Mouse (Mus musculus) forebrain, embryonic 15.5 days (tissue): ENCODE results near the gene Asb18. TPM values are rescaled to one million over a fixed set of nuclear protein-coding genes. Genes with fewer than 3 reads are reported as not detected.

ENCODE experiments used
- ATAC-seq: fragments of 200-750 bp; cut with Nextera tagmentation; replicated peaks from 2 replicates; pipeline ENCODE4 v1.8.0; 2017; ENCODE audit warnings: mild to moderate bottlenecking, moderate TSS enrichment, moderate library complexity
- H3K27ac ChIP-seq: fragments of 300-500 bp; sonication (generic); replicated peaks from 2 replicates; pipeline ENCODE4 v1.5.1; 2015; ENCODE audit warnings: mild to moderate bottlenecking, inconsistent platforms
- H3K27me3 ChIP-seq: fragments of 300-500 bp; sonication (generic); 2 replicates; pipeline ENCODE4 v1.6.1; 2015; ENCODE audit warnings: inconsistent platforms
- H3K36me3 ChIP-seq: fragments of 300-500 bp; sonication (generic); 2 replicates; pipeline ENCODE4 v1.6.1; 2015; ENCODE audit warnings: mild to moderate bottlenecking, inconsistent platforms
- H3K4me1 ChIP-seq: fragments of 300-500 bp; sonication (generic); 2 replicates; pipeline ENCODE4 v1.6.1; 2015; ENCODE audit warnings: inconsistent platforms
- H3K4me2 ChIP-seq: fragments of 300-500 bp; sonication (generic); replicated peaks from 2 replicates; pipeline ENCODE4 v1.6.1; 2015; ENCODE audit warnings: mild to moderate bottlenecking, inconsistent platforms
- H3K4me3 ChIP-seq: fragments of 300-500 bp; sonication (generic); 2 replicates; pipeline ENCODE4 v1.5.1; 2015; ENCODE audit warnings: mild to moderate bottlenecking, inconsistent platforms
- H3K9ac ChIP-seq: fragments of 300-500 bp; sonication (generic); replicated peaks from 2 replicates; pipeline ENCODE4 v1.6.1; 2015; ENCODE audit warnings: mild to moderate bottlenecking, inconsistent platforms
- H3K9me3 ChIP-seq: fragments of 300-500 bp; sonication (generic); 2 replicates; pipeline ENCODE4 v1.6.1; 2016; ENCODE audit warnings: inconsistent platforms
- WGBS: fragments of 180-500 bp; shearing (Covaris S2); methylation state at CpG from one replicate; pipeline ENCODE4 v1.1.7; 2015; ENCODE audit warnings: mixed read lengths; 5-methylcytosine and 5-hydroxymethylcytosine counted together
- polyA plus RNA-seq: library from polyadenylated mRNA; unstranded; fragments of >200 nt; fragmentation: Nextera tagmentation; extraction: Ambion mirVana; gene quantifications from 2 replicates; pipeline ENCODE4 v1.2.1, GENCODE M21; 2015

The Asb18 gene
- 0.19 and 0.31 TPM in 2 replicates for polyA plus RNA-seq

GRCm38 (mm10) chr1:90014446-90014845, at the start of gene Asb18:
Asb18 (minus strand) TSS chr1:90014666.
- Histone ChIP-seq H3K9me3 (no peaks in the 10 kb centered on the region), H3K4me2 (no peak within 1 kb of the TSS), H3K4me1 (peaks cover 3% of the 10 kb centered on the region; the same call in 1 of the 2 replicates), H3K9ac (no peak within 1 kb of the TSS), H3K36me3 (no peaks in the 10 kb centered on the region), H3K27me3 (no peaks in the 10 kb centered on the region), H3K4me3 (no peak within 1 kb of the TSS), H3K27ac (no peak within 1 kb of the TSS)
- ATAC-seq: no peak
- 77% methylated on average over 5 of the region's 5 CpGs for WGBS

GRCm38 (mm10) chr1:90060599-90060998, 46.1 kb upstream of the Asb18 start:
- no peaks in the 10 kb centered on the region for H3K4me1 ChIP-seq
- H3K4me2 ChIP-seq: no peak overlapping the region
- no peak overlapping the region for H3K4me3 ChIP-seq
- no peak overlapping the region for H3K27ac ChIP-seq
- no peaks in the 10 kb centered on the region for H3K9me3 ChIP-seq
- H3K36me3 ChIP-seq: no peaks in the 10 kb centered on the region
- ATAC-seq: peak; percentile 57; the same call in 1 of the 2 replicates
- WGBS: 21% methylated on average over 7 of the region's 7 CpGs
- no peak overlapping the region for H3K9ac ChIP-seq
- no peaks in the 10 kb centered on the region for H3K27me3 ChIP-seq

- 65% methylated on average over 3 of the region's 3 CpGs for WGBS
- Histone ChIP-seq H3K4me1 (no peaks in the 10 kb centered on the region), H3K27me3 (no peaks in the 10 kb centered on the region), H3K9ac (no peak overlapping the region), H3K27ac (no peak overlapping the region), H3K4me3 (no peak overlapping the region), H3K4me2 (no peak overlapping the region), H3K36me3 (no peaks in the 10 kb centered on the region), H3K9me3 (no peaks in the 10 kb centered on the region)
- ATAC-seq: no peak
Measured at GRCm38 (mm10) chr1:90060054-90060453, 45.6 kb upstream of the Asb18 start.

- Histone ChIP-seq H3K27ac (no peak overlapping the region), H3K4me1 (peaks cover 6% of the 10 kb centered on the region; the same call in 1 of the 2 replicates), H3K9me3 (no peaks in the 10 kb centered on the region), H3K27me3 (peaks cover 3% of the 10 kb centered on the region; the same call in 1 of the 2 replicates), H3K36me3 (no peaks in the 10 kb centered on the region), H3K9ac (no peak overlapping the region), H3K4me3 (no peak overlapping the region), H3K4me2 (no peak overlapping the region)
- WGBS: 76% methylated on average over 4 of the region's 4 CpGs
- no peak; the same call in 1 of the 2 replicates for ATAC-seq
Measured at GRCm38 (mm10) chr1:90054991-90055390, 40.5 kb upstream of the Asb18 start.

GRCm38 (mm10) chr1:90051347-90051746, 36.9 kb upstream of the Asb18 start:
- Histone ChIP-seq H3K36me3 (no peaks in the 10 kb centered on the region), H3K4me2 (no peak overlapping the region), H3K4me3 (no peak overlapping the region), H3K9me3 (no peaks in the 10 kb centered on the region), H3K4me1 (peaks cover 6% of the 10 kb centered on the region; the same call in 1 of the 2 replicates), H3K9ac (no peak overlapping the region), H3K27me3 (peaks cover 9% of the 10 kb centered on the region; the same call in 1 of the 2 replicates), H3K27ac (no peak overlapping the region)
- WGBS: 41% methylated on average over 5 of the region's 5 CpGs
- ATAC-seq: no peak

- H3K27ac ChIP-seq: no peak overlapping the region
- peaks cover 6% of the 10 kb centered on the region; the same call in 1 of the 2 replicates for H3K4me1 ChIP-seq
- H3K36me3 ChIP-seq: no peaks in the 10 kb centered on the region
- H3K27me3 ChIP-seq: peaks cover 9% of the 10 kb centered on the region; the same call in 1 of the 2 replicates
- WGBS: 31% methylated on average over 20 of the region's 20 CpGs
- H3K9ac ChIP-seq: no peak overlapping the region
- H3K4me3 ChIP-seq: no peak overlapping the region
- no peak; the same call in 1 of the 2 replicates for ATAC-seq
- H3K9me3 ChIP-seq: no peaks in the 10 kb centered on the region
- H3K4me2 ChIP-seq: no peak overlapping the region
Measured at GRCm38 (mm10) chr1:90050046-90050739, 35.7 kb upstream of the Asb18 start.

- Histone ChIP-seq H3K9me3 (no peaks in the 10 kb centered on the region), H3K4me2 (no peak overlapping the region), H3K4me1 (no peaks in the 10 kb centered on the region), H3K27ac (no peak overlapping the region), H3K4me3 (no peak overlapping the region), H3K9ac (no peak overlapping the region), H3K36me3 (no peaks in the 10 kb centered on the region), H3K27me3 (0 out of 2 replicates have a peak, but pooled peaks cover 5% of the 10 kb centered on the region)
- no peak for ATAC-seq
- 66% methylated on average over 2 of the region's 2 CpGs for WGBS
Measured at GRCm38 (mm10) chr1:90028305-90028704, 13.8 kb upstream of the Asb18 start.

- Histone ChIP-seq H3K27me3 (0 out of 2 replicates have a peak, but pooled peaks cover 5% of the 10 kb centered on the region), H3K4me1 (no peaks in the 10 kb centered on the region), H3K9ac (no peak overlapping the region), H3K36me3 (no peaks in the 10 kb centered on the region), H3K4me2 (no peak overlapping the region), H3K9me3 (no peaks in the 10 kb centered on the region), H3K4me3 (no peak overlapping the region), H3K27ac (no peak overlapping the region)
- WGBS: 25% methylated on average over 3 of the region's 3 CpGs
- no peak for ATAC-seq
Measured at GRCm38 (mm10) chr1:90026945-90027344, 12.5 kb upstream of the Asb18 start.

- Histone ChIP-seq H3K27ac (no peak overlapping the region), H3K36me3 (no peaks in the 10 kb centered on the region), H3K9me3 (no peaks in the 10 kb centered on the region), H3K4me1 (no peaks in the 10 kb centered on the region), H3K27me3 (0 out of 2 replicates have a peak, but pooled peaks cover 2% of the 10 kb centered on the region), H3K9ac (no peak overlapping the region), H3K4me3 (no peak overlapping the region), H3K4me2 (no peak overlapping the region)
- 83% methylated on average over 5 of the region's 5 CpGs for WGBS
- no peak for ATAC-seq
Measured at GRCm38 (mm10) chr1:90020336-90020735, 5.9 kb upstream of the Asb18 start.

GRCm38 (mm10) chr1:90018071-90018470, 3.6 kb upstream of the Asb18 start:
- no peaks in the 10 kb centered on the region for H3K27me3 ChIP-seq
- WGBS: 83% methylated on average over 6 of the region's 6 CpGs
- H3K4me3 ChIP-seq: no peak overlapping the region
- no peak for ATAC-seq
- H3K4me2 ChIP-seq: no peak overlapping the region
- no peaks in the 10 kb centered on the region for H3K9me3 ChIP-seq
- no peaks in the 10 kb centered on the region for H3K4me1 ChIP-seq
- no peak overlapping the region for H3K27ac ChIP-seq
- no peaks in the 10 kb centered on the region for H3K36me3 ChIP-seq
- H3K9ac ChIP-seq: no peak overlapping the region

- Histone ChIP-seq H3K27ac (no peak overlapping the region), H3K9me3 (no peaks in the 10 kb centered on the region), H3K4me3 (no peak overlapping the region), H3K27me3 (no peaks in the 10 kb centered on the region), H3K9ac (no peak overlapping the region), H3K36me3 (no peaks in the 10 kb centered on the region), H3K4me2 (no peak overlapping the region), H3K4me1 (peaks cover 4% of the 10 kb centered on the region; the same call in 1 of the 2 replicates)
- no peak for ATAC-seq
- WGBS: 81% methylated on average over 5 of the region's 5 CpGs
Measured at GRCm38 (mm10) chr1:90013273-90013672, 1.2 kb downstream of the Asb18 start.

GRCm38 (mm10) chr1:90012850-90013249, 1.6 kb downstream of the Asb18 start:
- no peaks in the 10 kb centered on the region for H3K9me3 ChIP-seq
- no peak overlapping the region for H3K4me2 ChIP-seq
- H3K36me3 ChIP-seq: no peaks in the 10 kb centered on the region
- WGBS: 66% methylated on average over 7 of the region's 7 CpGs
- no peak overlapping the region for H3K9ac ChIP-seq
- no peak for ATAC-seq
- H3K27ac ChIP-seq: no peak overlapping the region
- H3K4me3 ChIP-seq: no peak overlapping the region
- peaks cover 4% of the 10 kb centered on the region; the same call in 1 of the 2 replicates for H3K4me1 ChIP-seq
- H3K27me3 ChIP-seq: no peaks in the 10 kb centered on the region
